Mouse (Mus musculus) liver, embryonic 15.5 days (tissue): Measurements from ENCODE around the gene Prkce. TPM values are rescaled to one million over a fixed set of nuclear protein-coding genes. Genes with fewer than 3 reads are reported as not detected.

Experiments used
- ATAC-seq: fragments of 200-750 bp; cut with Nextera tagmentation; 2 replicates; pipeline ENCODE4 v1.8.0; 2017; ENCODE audit warnings: moderate number of reproducible peaks, mild to moderate bottlenecking, moderate library complexity; ENCODE audit not compliant: insufficient read depth
- H3K27ac ChIP-seq: fragments of 300-500 bp; sonication (generic); replicated peaks from 2 replicates; pipeline ENCODE4 v1.5.1; 2015; ENCODE audit warnings: mild to moderate bottlenecking, inconsistent platforms
- H3K27me3 ChIP-seq: fragments of 300-500 bp; sonication (generic); 2 replicates; pipeline ENCODE4 v1.6.1; 2015; ENCODE audit warnings: mild to moderate bottlenecking, inconsistent platforms
- H3K36me3 ChIP-seq: fragments of 300-500 bp; sonication (generic); replicated peaks from 2 replicates; pipeline ENCODE4 v1.6.1; 2015; ENCODE audit warnings: moderate library complexity, mild to moderate bottlenecking, inconsistent platforms
- H3K4me1 ChIP-seq: fragments of 300-500 bp; sonication (generic); replicated peaks from 2 replicates; pipeline ENCODE4 v1.6.1; 2015; ENCODE audit warnings: inconsistent platforms
- H3K4me2 ChIP-seq: fragments of 300-500 bp; sonication (generic); 2 replicates; pipeline ENCODE4 v1.6.1; 2015; ENCODE audit warnings: moderate library complexity, mild to moderate bottlenecking, inconsistent platforms
- H3K4me3 ChIP-seq: fragments of 300-500 bp; sonication (generic); replicated peaks from 2 replicates; pipeline ENCODE4 v1.5.1; 2015; ENCODE audit warnings: mild to moderate bottlenecking, inconsistent platforms
- H3K9ac ChIP-seq: fragments of 300-500 bp; sonication (generic); 2 replicates; pipeline ENCODE4 v1.6.1; 2015; ENCODE audit warnings: moderate library complexity, mild to moderate bottlenecking, inconsistent platforms
- H3K9me3 ChIP-seq: fragments of 300-500 bp; sonication (generic); replicated peaks from 2 replicates; pipeline ENCODE4 v1.6.1; 2016; ENCODE audit warnings: inconsistent platforms
- WGBS: fragments of 180-500 bp; shearing (Covaris S2); methylation state at CpG from one replicate; pipeline ENCODE4 v1.1.7; 2015; ENCODE audit warnings: mixed read lengths; ENCODE audit not compliant: insufficient replicate concordance; 5-methylcytosine and 5-hydroxymethylcytosine counted together
- polyA plus RNA-seq: library from polyadenylated mRNA; unstranded; fragments of >200 nt; fragmentation: Nextera tagmentation; extraction: Ambion mirVana; gene quantifications from 2 replicates; pipeline ENCODE4 v1.2.1, GENCODE M21; 2015

The Prkce gene
- polyA plus RNA-seq, 1 experiment from 2014 or later: 0.79 TPM

- H3K4me2 ChIP-seq: no peak overlapping the region
- no peak overlapping the region for H3K4me3 ChIP-seq
- no peaks in the 10 kb centered on the region for H3K9me3 ChIP-seq
- H3K4me1 ChIP-seq: no peaks in the 10 kb centered on the region
- no peak overlapping the region for H3K27ac ChIP-seq
- H3K27me3 ChIP-seq: 0 out of 2 replicates have a peak, but pooled peaks cover 6% of the 10 kb centered on the region
- WGBS: 31% methylated on average over 7 of the region's 7 CpGs
- no peak for ATAC-seq
- no peaks in the 10 kb centered on the region for H3K36me3 ChIP-seq
- H3K9ac ChIP-seq: no peak overlapping the region
Observed at GRCm38 (mm10) chr17:86176722-86177121, 9.1 kb downstream of the Prkce start.

DNA sequence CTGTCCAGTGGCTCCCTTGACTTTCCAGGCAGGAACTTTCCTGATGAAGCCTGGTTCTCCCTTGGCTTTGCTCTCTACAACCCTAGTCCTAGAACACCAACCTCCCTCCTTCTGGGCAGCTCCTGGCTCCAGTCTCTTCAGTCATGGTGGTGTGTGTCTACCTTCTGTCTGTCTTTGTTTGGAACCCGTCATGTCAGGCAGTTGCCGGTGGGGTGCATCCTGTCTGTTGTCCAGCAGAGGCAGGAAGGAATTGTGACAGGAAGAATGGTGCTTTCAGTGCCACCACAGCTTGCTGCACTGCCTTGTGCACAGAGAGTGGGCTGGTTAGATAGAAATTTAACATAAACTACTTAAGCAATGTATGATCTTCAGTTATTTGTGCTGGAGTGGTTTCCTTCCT is 16.2 kb downstream of the Prkce start:
- Histone ChIP-seq H3K27me3 (peaks cover 5% of the 10 kb centered on the region; the same call in 1 of the 2 replicates), H3K9me3 (no peaks in the 10 kb centered on the region), H3K4me3 (no peak overlapping the region), H3K27ac (no peak overlapping the region), H3K4me1 (peaks cover 30% of the 10 kb centered on the region), H3K36me3 (no peaks in the 10 kb centered on the region), H3K9ac (no peak overlapping the region), H3K4me2 (no peak overlapping the region)
- 17% methylated on average over 2 of the region's 2 CpGs for WGBS
- ATAC-seq: no peak

GRCm38 (mm10) chr17:86184552-86185209 is 17.1 kb downstream of the Prkce start:
- Histone ChIP-seq H3K27ac (no peak overlapping the region), H3K4me3 (no peak overlapping the region), H3K9ac (no peak overlapping the region), H3K36me3 (no peaks in the 10 kb centered on the region), H3K4me2 (no peak overlapping the region), H3K27me3 (peaks cover 5% of the 10 kb centered on the region; the same call in 1 of the 2 replicates), H3K9me3 (no peaks in the 10 kb centered on the region), H3K4me1 (peaks cover 30% of the 10 kb centered on the region)
- no peak for ATAC-seq
- WGBS: 12% methylated on average over 9 of the region's 9 CpGs

- H3K4me2 ChIP-seq: peak overlapping the region; percentile 47
- peaks cover 30% of the 10 kb centered on the region for H3K4me1 ChIP-seq
- peaks cover 5% of the 10 kb centered on the region; the same call in 1 of the 2 replicates for H3K27me3 ChIP-seq
- ATAC-seq: peak; percentile 63; the same call in 1 of the 2 replicates
- H3K36me3 ChIP-seq: no peaks in the 10 kb centered on the region
- H3K9ac ChIP-seq: no peak overlapping the region
- WGBS: 7% methylated on average over 7 of the region's 7 CpGs
- H3K4me3 ChIP-seq: no peak overlapping the region
- no peaks in the 10 kb centered on the region for H3K9me3 ChIP-seq
- 0 out of 2 replicates have a peak overlapping the region, but pooled peaks have one; percentile 24 for H3K27ac ChIP-seq
Observed at GRCm38 (mm10) chr17:86185584-86185983, 18.0 kb downstream of the Prkce start.

DNA sequence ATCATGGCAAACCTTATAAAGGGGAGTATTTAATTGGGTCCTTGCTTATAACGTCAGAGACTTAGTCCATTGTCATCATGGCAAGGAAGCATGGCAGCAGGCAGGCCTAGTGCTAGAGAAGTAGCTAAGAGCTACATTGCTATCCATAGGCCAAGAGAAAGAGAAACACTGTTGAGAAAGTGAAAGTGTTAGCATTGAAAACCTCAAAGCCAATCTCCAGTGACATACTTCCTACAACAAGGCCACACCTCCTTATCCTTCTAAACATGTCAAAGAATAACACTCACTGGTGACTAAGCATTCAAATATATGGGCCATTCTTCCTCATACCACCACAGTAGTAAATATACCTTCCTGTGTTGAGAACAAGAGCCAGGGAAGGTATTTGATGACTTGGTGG is 20.2 kb downstream of the Prkce start:
- Histone ChIP-seq H3K4me2 (no peak overlapping the region), H3K27ac (no peak overlapping the region), H3K9me3 (no peaks in the 10 kb centered on the region), H3K36me3 (no peaks in the 10 kb centered on the region), H3K27me3 (peaks cover 4% of the 10 kb centered on the region; the same call in 1 of the 2 replicates), H3K9ac (no peak overlapping the region), H3K4me3 (no peak overlapping the region), H3K4me1 (peaks cover 30% of the 10 kb centered on the region)
- ATAC-seq: no peak
- WGBS: 12% methylated on average over 1 of the region's 1 CpGs

GRCm38 (mm10) chr17:86193979-86194378 is 26.4 kb downstream of the Prkce start:
- Histone ChIP-seq H3K27me3 (no peaks in the 10 kb centered on the region), H3K4me2 (no peak overlapping the region), H3K9me3 (no peaks in the 10 kb centered on the region), H3K36me3 (no peaks in the 10 kb centered on the region), H3K27ac (no peak overlapping the region), H3K4me1 (no peaks in the 10 kb centered on the region), H3K9ac (no peak overlapping the region), H3K4me3 (no peak overlapping the region)
- WGBS: 74% methylated on average over 6 of the region's 6 CpGs
- ATAC-seq: no peak

GRCm38 (mm10) chr17:86194921-86195320 is 27.3 kb downstream of the Prkce start:
- H3K36me3 ChIP-seq: no peaks in the 10 kb centered on the region
- no peaks in the 10 kb centered on the region for H3K27me3 ChIP-seq
- H3K9me3 ChIP-seq: no peaks in the 10 kb centered on the region
- no peak overlapping the region for H3K27ac ChIP-seq
- H3K4me3 ChIP-seq: no peak overlapping the region
- no peaks in the 10 kb centered on the region for H3K4me1 ChIP-seq
- H3K4me2 ChIP-seq: no peak overlapping the region
- ATAC-seq: no peak
- WGBS: 71% methylated on average over 8 of the region's 8 CpGs
- H3K9ac ChIP-seq: no peak overlapping the region

GRCm38 (mm10) chr17:86198496-86199465 is 31.2 kb downstream of the Prkce start:
- no peaks in the 10 kb centered on the region for H3K36me3 ChIP-seq
- H3K9ac ChIP-seq: no peak overlapping the region
- no peak for ATAC-seq
- no peak overlapping the region for H3K4me3 ChIP-seq
- H3K4me1 ChIP-seq: no peaks in the 10 kb centered on the region
- no peak overlapping the region for H3K27ac ChIP-seq
- no peaks in the 10 kb centered on the region for H3K9me3 ChIP-seq
- H3K27me3 ChIP-seq: no peaks in the 10 kb centered on the region
- WGBS: 65% methylated on average over 16 of the region's 16 CpGs
- no peak overlapping the region for H3K4me2 ChIP-seq

DNA sequence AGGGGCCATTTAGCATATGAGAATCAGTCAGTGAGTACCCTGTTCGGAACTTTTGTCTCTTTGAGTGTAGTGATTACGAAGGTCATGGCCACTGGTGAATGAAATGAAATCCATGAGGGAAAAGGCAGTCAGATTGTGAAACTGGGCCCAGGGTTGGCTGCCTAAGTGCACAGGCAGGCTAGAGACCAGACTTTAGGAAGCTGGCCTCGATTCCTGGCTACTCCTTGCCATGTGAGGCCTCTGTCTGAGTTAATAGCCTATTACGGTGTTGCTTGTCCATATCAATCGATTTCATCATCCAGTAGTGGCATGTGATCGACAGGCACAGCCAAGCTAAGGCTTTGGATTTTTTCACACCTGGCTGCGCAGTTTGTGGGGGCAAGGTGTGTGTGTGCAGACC is 34.4 kb downstream of the Prkce start:
- no peak overlapping the region for H3K4me3 ChIP-seq
- H3K27ac ChIP-seq: no peak overlapping the region
- H3K4me1 ChIP-seq: no peaks in the 10 kb centered on the region
- H3K4me2 ChIP-seq: no peak overlapping the region
- H3K27me3 ChIP-seq: no peaks in the 10 kb centered on the region
- H3K36me3 ChIP-seq: no peaks in the 10 kb centered on the region
- no peak overlapping the region for H3K9ac ChIP-seq
- WGBS: 77% methylated on average over 7 of the region's 7 CpGs
- no peak for ATAC-seq
- H3K9me3 ChIP-seq: no peaks in the 10 kb centered on the region

DNA sequence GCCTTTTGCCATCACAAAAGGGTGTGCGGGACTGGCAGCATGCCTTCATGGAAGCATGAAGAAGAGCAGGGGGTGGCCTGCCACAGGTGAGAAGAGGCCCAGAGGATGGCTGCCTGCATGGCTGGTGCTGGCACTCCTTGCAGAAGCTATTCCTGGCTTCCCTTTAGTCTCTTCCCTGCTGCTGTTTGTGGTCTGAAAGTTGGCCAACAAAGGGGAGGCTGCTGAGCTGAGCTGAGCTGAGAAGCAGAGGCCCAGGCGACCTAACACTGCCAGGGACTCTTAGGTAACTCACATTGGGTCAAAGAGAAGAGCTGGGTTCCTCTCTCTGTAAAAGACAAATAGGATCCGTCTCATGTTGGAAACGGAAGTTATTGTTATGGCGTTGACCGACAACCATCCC is 35.4 kb downstream of the Prkce start:
- H3K4me2 ChIP-seq: no peak overlapping the region
- H3K9me3 ChIP-seq: no peaks in the 10 kb centered on the region
- 75% methylated on average over 6 of the region's 6 CpGs for WGBS
- H3K27me3 ChIP-seq: no peaks in the 10 kb centered on the region
- no peaks in the 10 kb centered on the region for H3K36me3 ChIP-seq
- no peak for ATAC-seq
- no peaks in the 10 kb centered on the region for H3K4me1 ChIP-seq
- H3K27ac ChIP-seq: no peak overlapping the region
- no peak overlapping the region for H3K4me3 ChIP-seq
- no peak overlapping the region for H3K9ac ChIP-seq
